Mouse (Mus musculus): Measurements from ENCODE around the gene Rab4a. TPM values are rescaled to one million over a fixed set of nuclear protein-coding genes. Genes with fewer than 3 reads are reported as not detected.
"Not testable (repeated sequence)": the region's sequence is repeated elsewhere in the genome, so short reads cannot be mapped to it uniquely, and the experiment has no call there.

Gene Rab4a
- total and polyA plus RNA-seq, 3 experiments = 22.2 to 44.6 TPM; not detected in 1

- Histone ChIP-seq H3K27ac (ENCODE audit: control insufficient read depth, low read depth, low read length) (no peak overlapping the region), H3K79me2 (ENCODE audit: control insufficient read depth, insufficient read depth, low read length, poor library complexity) (peaks cover 68% of the 10 kb centered on the region), H3K4me1 (ENCODE audit: control insufficient read depth in 1 of 2, insufficient read depth in 2 of 2, low read length in 2 of 2) (peaks cover 9 to 18% of the 10 kb centered on the region in 2 experiments), H3K9me3 (replicated peaks; ENCODE audit: insufficient read depth, low read length) (no peaks in the 10 kb centered on the region), H3K9ac (ENCODE audit: control insufficient read depth, low read depth, low read length, poor library complexity, severe bottlenecking) (no peak overlapping the region), H3K4me3 (ENCODE audit: control insufficient read depth in 1 of 2, insufficient read depth in 1 of 2, low read depth in 2 of 2, low read length in 2 of 2) (no peak overlapping the region), H3K36me3 (ENCODE audit: control insufficient read depth in 1 of 2, insufficient read depth in 2 of 2, low read length in 2 of 2) (peaks cover 4 to 27% of the 10 kb centered on the region in 2 experiments; a peak in 3 of 4 replicates), H3K27me3 (ENCODE audit: control insufficient read depth in 1 of 2, insufficient read depth in 2 of 2, low read length in 2 of 2) (no peaks in the 10 kb centered on the region)
- no peak for DNase-seq (ENCODE audit: low read depth, low spot score)
- TF ChIP-seq CHD2 (IDR thresholded peaks at IDR 0.05; ENCODE audit: low read length) (no peak), HCFC1 (IDR thresholded peaks at IDR 0.05; ENCODE audit: low read depth, low read length) (no peak), POLR2AphosphoS5 (IDR thresholded peaks at IDR 0.05; ENCODE audit: borderline replicate concordance, low read depth, low read length) (no peak), RAD21 (IDR thresholded peaks at IDR 0.05; ENCODE audit: low read depth, low read length) (no peak), NELFE (IDR thresholded peaks at IDR 0.05; ENCODE audit: low read depth, low read length) (no peak), GABPA (IDR thresholded peaks at IDR 0.05; ENCODE audit: low read depth, low read length) (no peak), ZKSCAN1 (IDR thresholded peaks at IDR 0.05; ENCODE audit: low read depth, low read length) (no peak), MXI1 (IDR thresholded peaks at IDR 0.05; ENCODE audit: low read depth, low read length) (no peak), SIN3A (IDR thresholded peaks at IDR 0.05; ENCODE audit: low read length) (no peak), CTCF (IDR thresholded peaks at IDR 0.05 in 2 of 3, conservative IDR thresholded peaks at IDR 0.05 in 1 of 3; ENCODE audit: control insufficient read depth in 1 of 3, insufficient read depth in 1 of 3, low read depth in 2 of 3, low read length in 3 of 3, poor library complexity in 1 of 3, severe bottlenecking in 1 of 3) (no peak), UBTF (IDR thresholded peaks at IDR 0.05; ENCODE audit: borderline replicate concordance, insufficient read depth, low read depth, low read length) (no peak), MEF2A (IDR thresholded peaks at IDR 0.05; ENCODE audit: extremely low read depth, insufficient replicate concordance, low read depth, low read length, poor library complexity, severe bottlenecking) (no peak), MAZ (IDR thresholded peaks at IDR 0.05; ENCODE audit: low read depth, low read length) (no peak), ZMIZ1 (IDR thresholded peaks at IDR 0.05; ENCODE audit: low read depth, low read length) (no peak), MAX (IDR thresholded peaks at IDR 0.05; ENCODE audit: low read length) (no peak), BHLHE40 (IDR thresholded peaks at IDR 0.05; ENCODE audit: borderline replicate concordance, low read depth, low read length) (no peak), ZC3H11A (IDR thresholded peaks at IDR 0.05; ENCODE audit: low read depth, low read length) (no peak)
These were observed 2.9 kb downstream of the Rab4a start for GRCm38 (mm10) chr8:123808671-123809070.

- TF ChIP-seq TBP (IDR thresholded peaks at IDR 0.05; ENCODE audit: low read depth, low read length) = peak; percentile 85
- not testable (repeated sequence) for DNase-seq (ENCODE audit: low read depth, low spot score); H3K27ac ChIP-seq (ENCODE audit: control insufficient read depth, low read depth, low read length); H3K9ac ChIP-seq (ENCODE audit: control insufficient read depth, low read depth, low read length, poor library complexity, severe bottlenecking); H3K27me3 ChIP-seq (ENCODE audit: control insufficient read depth in 1 of 2, insufficient read depth in 2 of 2, low read length in 2 of 2); H3K4me3 ChIP-seq (ENCODE audit: control insufficient read depth in 1 of 2, insufficient read depth in 1 of 2, low read depth in 2 of 2, low read length in 2 of 2); H3K9me3 ChIP-seq (replicated peaks; ENCODE audit: insufficient read depth, low read length)
- H3K79me2 ChIP-seq (ENCODE audit: control insufficient read depth, insufficient read depth, low read length, poor library complexity) = peaks cover 68% of the 10 kb centered on the region
- peaks cover 5 to 12% of the 10 kb centered on the region in 2 experiments; a peak in 3 of 4 replicates for H3K4me1 ChIP-seq (ENCODE audit: control insufficient read depth in 1 of 2, insufficient read depth in 2 of 2, low read length in 2 of 2)
- H3K36me3 ChIP-seq (ENCODE audit: control insufficient read depth in 1 of 2, insufficient read depth in 2 of 2, low read length in 2 of 2) = peaks cover 4 to 21% of the 10 kb centered on the region in 2 experiments; a peak in 3 of 4 replicates
These were observed 3.6 kb downstream of the Rab4a start for GRCm38 (mm10) chr8:123809342-123809741.
